ENCODE assay signal across 16 mouse cellular contexts in the genomic region with DNA sequence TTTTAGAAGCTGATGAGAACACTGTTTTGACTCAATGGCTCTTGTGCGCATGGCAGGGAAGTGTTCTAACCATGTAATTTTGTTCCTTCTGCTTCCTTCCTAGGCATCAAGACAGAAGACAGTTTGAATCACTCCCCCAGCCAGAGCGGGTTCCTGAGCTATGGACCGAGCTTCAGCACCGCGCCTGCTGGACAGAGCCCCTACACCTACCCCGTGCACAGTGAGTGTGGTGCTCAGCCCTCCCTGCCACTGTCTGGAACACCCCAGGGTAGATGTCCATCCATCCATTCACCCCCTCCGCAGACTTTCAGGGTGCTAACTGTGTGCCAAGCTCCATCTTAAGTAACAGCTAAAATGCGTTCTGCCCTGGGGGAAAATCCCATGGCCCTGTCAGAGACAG.
DNase-seq lines count a peak whose midpoint lies in the region; ATAC-seq and TF ChIP-seq lines count a peak whose summit lies in the region.
"Had no signal": no experiment of that assay in that cellular context is flagged by ENCODE, and none has a peak within 500 bp of the region (broad histone marks: within the 10 kb centered on the region; RNA-seq: fewer than 3 reads in every experiment).

No protein-coding gene starts in this region.

- H3K4me3 ChIP-seq in neural tube, embryonic 15.5 days (replicated peaks): no peak overlapping the region
- H3K4me3 ChIP-seq in olfactory bulb, adult 2 months (ENCODE audit: insufficient read depth, low read depth, low read length): no peak overlapping the region
- H3K4me3 ChIP-seq: limb, embryonic 12.5 days; liver, embryonic 15.5 days had no signal

- no peaks in the 10 kb centered on the region for H3K4me1 ChIP-seq in neural tube, embryonic 15.5 days
- H3K4me1 ChIP-seq in olfactory bulb, adult 2 months (ENCODE audit: control insufficient read depth, insufficient read depth, low read length): peaks cover 24% of the 10 kb centered on the region
- H3K4me1 ChIP-seq: limb, embryonic 12.5 days; liver, embryonic 15.5 days had no signal

- no peak for ATAC-seq in neural tube, embryonic 15.5 days (ENCODE audit: low FRiP score)
- ATAC-seq: inflammation-experienced regulatory T-cells, adult 6 months; midbrain, embryonic 16.5 days had no signal

- H3K27ac ChIP-seq in neural tube, embryonic 15.5 days (replicated peaks): no peak overlapping the region
- peak overlapping the region; percentile 68 for H3K27ac ChIP-seq in olfactory bulb, adult 2 months (ENCODE audit: insufficient read depth, low read depth, low read length)
- H3K27ac ChIP-seq: limb, embryonic 12.5 days; liver, embryonic 15.5 days had no signal

- 29% methylated on average over 8 of the region's 8 CpGs for WGBS in neural tube, embryonic 15.5 days
- 16% methylated on average over 8 of the region's 8 CpGs for WGBS in olfactory bulb, adult 2 months

- TF ChIP-seq POLR2A in olfactory bulb, adult 2 months (IDR thresholded peaks at IDR 0.05; ENCODE audit: insufficient read depth, low read depth, low read length): no peak

- no peak overlapping the region for H3K4me2 ChIP-seq in neural tube, embryonic 15.5 days
- H3K4me2 ChIP-seq: limb, embryonic 12.5 days; liver, embryonic 15.5 days had no signal

- no peaks in the 10 kb centered on the region for H3K27me3 ChIP-seq in neural tube, embryonic 15.5 days (replicated peaks)
- H3K27me3 ChIP-seq: liver, embryonic 15.5 days had no signal

- no peaks in the 10 kb centered on the region for H3K9me3 ChIP-seq in neural tube, embryonic 15.5 days (replicated peaks)
- H3K9me3 ChIP-seq: limb, embryonic 12.5 days; liver, embryonic 15.5 days had no signal

- no peak overlapping the region for H3K9ac ChIP-seq in neural tube, embryonic 15.5 days (replicated peaks)
- H3K9ac ChIP-seq: limb, embryonic 12.5 days; liver, embryonic 15.5 days had no signal

- no peaks in the 10 kb centered on the region for H3K36me3 ChIP-seq in neural tube, embryonic 15.5 days
- H3K36me3 ChIP-seq: limb, embryonic 12.5 days; liver, embryonic 15.5 days had no signal

- peak; percentile 14 to 44 for DNase-seq in adrenal gland, postnatal 36 days
- DNase-seq in adrenal gland, adult 2 months: no peak
- DNase-seq in neural tube, embryonic 10.5 days (ENCODE audit: extremely low spot score, low spot score): peak; percentile 28
- DNase-seq in embryo, embryonic 9.5 days (ENCODE audit: extremely low spot score): peak; percentile 23
- DNase-seq in layer of hippocampus, postnatal 25 days (ENCODE audit: extremely low spot score in 1 of 2, low spot score in 1 of 2): no peak
- no peak for DNase-seq in ovary, postnatal 14 days (ENCODE audit: low spot score)
- DNase-seq: cerebellum, adult 2 months; heart, postnatal 36 days; layer of hippocampus, postnatal 36 days; lung, postnatal 36 days had no signal

- no peak for TF ChIP-seq CTCF in olfactory bulb, adult 2 months (IDR thresholded peaks at IDR 0.05; ENCODE audit: insufficient read depth, low read depth, low read length)

Comparison
In these comparisons a context has a peak if more than half of its experiments do, and no peak if none do; other contexts are left out.
1. DNase-seq: peak in adrenal gland, postnatal 36 days (2 of 2), neural tube, embryonic 10.5 days (single experiment) and embryo, embryonic 9.5 days (single experiment); none in adrenal gland, adult 2 months (single experiment), layer of hippocampus, postnatal 25 days (0 of 2) and ovary, postnatal 14 days (single experiment).